Mouse (Mus musculus) heart, embryonic 11.5 days (tissue): ENCODE measurements around the gene Cdkn1c. TPM values are rescaled to one million over a fixed set of nuclear protein-coding genes. Genes with fewer than 3 reads are reported as not detected.

Experiments
- ATAC-seq: fragments of 200-750 bp; cut with Nextera tagmentation; replicated peaks from 2 replicates; pipeline ENCODE4 v1.8.0; 2017; ENCODE audit warnings: moderate library complexity; ENCODE audit not compliant: insufficient number of reproducible peaks, low FRiP score, low TSS enrichment
- H3K27ac ChIP-seq: fragments of 300-500 bp; sonication (generic); 2 replicates; pipeline ENCODE4 v1.5.1; 2014; ENCODE audit warnings: mild to moderate bottlenecking, low read depth, low read length
- H3K27me3 ChIP-seq: fragments of 300-500 bp; sonication (generic); 2 replicates; pipeline ENCODE4 v1.6.1; 2014; ENCODE audit warnings: mild to moderate bottlenecking, low read length, mixed read lengths; ENCODE audit not compliant: control insufficient read depth, insufficient read depth
- H3K36me3 ChIP-seq: fragments of 300-500 bp; sonication (generic); 2 replicates; pipeline ENCODE4 v1.6.1; 2014; ENCODE audit warnings: mild to moderate bottlenecking, low read length, moderate library complexity, mixed read lengths; ENCODE audit not compliant: control insufficient read depth, insufficient read depth
- H3K4me1 ChIP-seq: fragments of 300-500 bp; sonication (generic); 2 replicates; pipeline ENCODE4 v1.6.1; 2014; ENCODE audit warnings: low read length; ENCODE audit not compliant: control insufficient read depth, insufficient read depth
- H3K4me2 ChIP-seq: fragments of 300-500 bp; sonication (generic); 2 replicates; pipeline ENCODE4 v1.6.1; 2014; ENCODE audit warnings: mild to moderate bottlenecking, moderate library complexity
- H3K4me3 ChIP-seq: fragments of 300-500 bp; sonication (generic); 2 replicates; pipeline ENCODE4 v1.5.1; 2014; ENCODE audit warnings: low read depth, low read length
- H3K9ac ChIP-seq: fragments of 300-500 bp; sonication (generic); 2 replicates; pipeline ENCODE4 v1.6.1; 2014; ENCODE audit warnings: mild to moderate bottlenecking, low read depth, low read length, moderate library complexity
- H3K9me3 ChIP-seq: fragments of 300-500 bp; sonication (generic); replicated peaks from 2 replicates; pipeline ENCODE4 v1.6.1; 2016; ENCODE audit warnings: low read length; ENCODE audit not compliant: control insufficient read depth
- WGBS: fragments of 180-500 bp; shearing (Covaris S2); extraction: QIAGEN DNeasy Blood & Tissue Kit; methylation state at CpG from one replicate; pipeline ENCODE4 v1.1.7; 2014; ENCODE audit not compliant: insufficient replicate concordance; 5-methylcytosine and 5-hydroxymethylcytosine counted together
- polyA plus RNA-seq: library from polyadenylated mRNA; unstranded; fragments of >200 nt; fragmentation: Nextera tagmentation; extraction: Ambion mirVana; gene quantifications from 2 replicates; pipeline ENCODE4 v1.2.1, GENCODE M21; 2014

Gene Cdkn1c
- polyA plus RNA-seq: 1,643 and 1,679 TPM in 2 replicates

DNA sequence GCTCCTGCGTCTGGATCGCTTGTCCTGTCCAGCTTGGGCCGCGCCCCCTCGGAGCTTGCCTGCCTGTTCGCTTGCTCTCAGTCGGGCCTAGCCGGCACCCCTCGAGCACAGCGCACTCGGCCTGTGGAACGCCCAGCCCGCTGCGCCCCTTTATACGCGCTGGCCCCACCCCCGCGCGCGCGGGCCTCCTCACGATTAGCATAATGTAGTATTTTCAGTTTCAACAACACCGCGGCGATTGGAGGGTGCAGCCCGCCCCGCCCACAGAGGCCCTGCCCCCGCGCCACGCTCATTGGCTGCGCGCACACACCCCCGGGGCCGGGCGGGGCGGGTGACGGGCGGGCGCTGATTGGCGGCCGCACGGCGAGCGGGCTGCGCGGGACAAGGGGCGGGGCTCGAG lies at the start of gene Cdkn1c:
Gene Cdkn1c (minus strand): TSS at position 177 of the 400 bp plus-strand sequence.
- peaks cover 16% of the 10 kb centered on the region for H3K4me1 ChIP-seq
- H3K9ac ChIP-seq: peak within 1 kb of the TSS; percentile 80
- peaks cover 7% of the 10 kb centered on the region for H3K9me3 ChIP-seq
- ATAC-seq: peak; percentile 82
- 26% methylated on average over 33 of the region's 48 CpGs for WGBS
- no peaks in the 10 kb centered on the region for H3K36me3 ChIP-seq
- H3K4me3 ChIP-seq: peak within 1 kb of the TSS; percentile 60
- H3K4me2 ChIP-seq: peak within 1 kb of the TSS; percentile 58
- H3K27ac ChIP-seq: peak within 1 kb of the TSS; percentile 83
- peaks cover 12% of the 10 kb centered on the region for H3K27me3 ChIP-seq

DNA sequence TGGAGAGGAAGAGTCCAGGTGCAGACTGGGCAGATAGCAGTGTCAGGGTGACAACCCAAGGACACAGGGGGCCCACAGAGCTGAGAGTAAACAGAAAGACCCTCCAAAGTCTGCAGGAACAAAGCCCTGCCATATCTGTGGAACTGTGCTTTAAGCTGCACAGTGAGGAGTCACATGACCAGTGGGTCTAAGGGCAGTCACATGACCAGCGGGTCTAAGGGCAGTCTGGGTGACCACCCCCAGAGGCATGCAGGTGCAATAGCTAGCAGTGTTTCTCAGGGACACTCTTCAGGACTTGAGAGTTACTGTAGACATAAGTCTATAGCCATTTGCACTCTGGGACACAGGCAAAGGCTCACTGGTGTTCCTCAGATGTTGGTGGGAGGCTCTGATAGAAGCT lies 48.7 kb upstream of the Cdkn1c start:
- H3K9ac ChIP-seq: no peak overlapping the region
- peaks cover 10% of the 10 kb centered on the region for H3K36me3 ChIP-seq
- no peaks in the 10 kb centered on the region for H3K9me3 ChIP-seq
- H3K27ac ChIP-seq: no peak overlapping the region
- peaks cover 6% of the 10 kb centered on the region; the same call in 1 of the 2 replicates for H3K4me1 ChIP-seq
- ATAC-seq: no peak
- H3K27me3 ChIP-seq: peaks cover 5% of the 10 kb centered on the region
- H3K4me3 ChIP-seq: no peak overlapping the region
- no peak overlapping the region for H3K4me2 ChIP-seq
- WGBS: 69% methylated on average over 1 of the region's 1 CpGs

GRCm38 (mm10) chr7:143506675-143507074 lies 45.8 kb upstream of the Cdkn1c start:
- WGBS: 22% methylated on average over 7 of the region's 7 CpGs
- no peak overlapping the region for H3K9ac ChIP-seq
- ATAC-seq: no peak
- no peak overlapping the region for H3K4me2 ChIP-seq
- no peak overlapping the region for H3K27ac ChIP-seq
- peaks cover 13% of the 10 kb centered on the region; the same call in 1 of the 2 replicates for H3K4me1 ChIP-seq
- H3K27me3 ChIP-seq: peaks cover 30% of the 10 kb centered on the region
- H3K9me3 ChIP-seq: no peaks in the 10 kb centered on the region
- H3K36me3 ChIP-seq: no peaks in the 10 kb centered on the region
- no peak overlapping the region for H3K4me3 ChIP-seq

- Histone ChIP-seq H3K4me3 (no peak overlapping the region), H3K27ac (no peak overlapping the region), H3K9me3 (no peaks in the 10 kb centered on the region), H3K9ac (no peak overlapping the region), H3K27me3 (peaks cover 34% of the 10 kb centered on the region), H3K36me3 (no peaks in the 10 kb centered on the region), H3K4me1 (peaks cover 14% of the 10 kb centered on the region; the same call in 1 of the 2 replicates), H3K4me2 (no peak overlapping the region)
- ATAC-seq: no peak
- 63% methylated on average over 7 of the region's 7 CpGs for WGBS
These were observed 45.4 kb upstream of the Cdkn1c start for GRCm38 (mm10) chr7:143506271-143506670.

DNA sequence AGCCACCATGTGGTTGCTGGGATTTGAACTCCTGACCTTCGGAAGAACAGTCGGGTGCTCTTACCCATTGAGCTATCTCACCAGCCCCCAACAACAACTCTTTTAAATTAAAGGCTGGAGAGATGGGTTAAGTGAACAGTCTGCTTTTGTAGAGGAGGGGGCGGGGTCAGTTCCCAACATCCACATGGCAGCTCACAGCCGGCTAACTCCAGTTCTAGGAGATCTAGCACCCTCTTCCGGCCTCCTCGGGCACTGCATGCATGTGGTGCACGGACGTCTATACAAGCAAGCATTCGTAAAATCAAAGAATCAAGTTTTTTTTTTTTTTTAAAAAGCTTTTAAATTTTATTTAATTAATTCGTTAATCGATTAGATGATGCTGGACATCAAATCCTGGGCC lies 45.0 kb upstream of the Cdkn1c start:
- H3K36me3 ChIP-seq: no peaks in the 10 kb centered on the region
- 26% methylated on average over 11 of the region's 11 CpGs for WGBS
- H3K27me3 ChIP-seq: peaks cover 39% of the 10 kb centered on the region
- no peak overlapping the region for H3K9ac ChIP-seq
- H3K9me3 ChIP-seq: no peaks in the 10 kb centered on the region
- ATAC-seq: no peak
- no peak overlapping the region for H3K4me3 ChIP-seq
- H3K4me2 ChIP-seq: no peak overlapping the region
- no peak overlapping the region for H3K27ac ChIP-seq
- peaks cover 14% of the 10 kb centered on the region; the same call in 1 of the 2 replicates for H3K4me1 ChIP-seq

GRCm38 (mm10) chr7:143505411-143505810 lies 44.6 kb upstream of the Cdkn1c start:
- 79% methylated on average over 2 of the region's 2 CpGs for WGBS
- Histone ChIP-seq H3K9ac (no peak overlapping the region), H3K27me3 (peaks cover 43% of the 10 kb centered on the region), H3K9me3 (no peaks in the 10 kb centered on the region), H3K4me1 (peaks cover 14% of the 10 kb centered on the region; the same call in 1 of the 2 replicates), H3K4me3 (no peak overlapping the region), H3K27ac (no peak overlapping the region), H3K4me2 (no peak overlapping the region), H3K36me3 (no peaks in the 10 kb centered on the region)
- no peak for ATAC-seq

GRCm38 (mm10) chr7:143503926-143504325 lies 43.1 kb upstream of the Cdkn1c start:
- Histone ChIP-seq H3K4me3 (no peak overlapping the region), H3K4me2 (no peak overlapping the region), H3K9ac (no peak overlapping the region), H3K27ac (no peak overlapping the region), H3K4me1 (peaks cover 7% of the 10 kb centered on the region; the same call in 1 of the 2 replicates), H3K9me3 (no peaks in the 10 kb centered on the region), H3K36me3 (no peaks in the 10 kb centered on the region), H3K27me3 (peaks cover 48% of the 10 kb centered on the region)
- WGBS: 79% methylated on average over 6 of the region's 6 CpGs
- ATAC-seq: no peak

DNA sequence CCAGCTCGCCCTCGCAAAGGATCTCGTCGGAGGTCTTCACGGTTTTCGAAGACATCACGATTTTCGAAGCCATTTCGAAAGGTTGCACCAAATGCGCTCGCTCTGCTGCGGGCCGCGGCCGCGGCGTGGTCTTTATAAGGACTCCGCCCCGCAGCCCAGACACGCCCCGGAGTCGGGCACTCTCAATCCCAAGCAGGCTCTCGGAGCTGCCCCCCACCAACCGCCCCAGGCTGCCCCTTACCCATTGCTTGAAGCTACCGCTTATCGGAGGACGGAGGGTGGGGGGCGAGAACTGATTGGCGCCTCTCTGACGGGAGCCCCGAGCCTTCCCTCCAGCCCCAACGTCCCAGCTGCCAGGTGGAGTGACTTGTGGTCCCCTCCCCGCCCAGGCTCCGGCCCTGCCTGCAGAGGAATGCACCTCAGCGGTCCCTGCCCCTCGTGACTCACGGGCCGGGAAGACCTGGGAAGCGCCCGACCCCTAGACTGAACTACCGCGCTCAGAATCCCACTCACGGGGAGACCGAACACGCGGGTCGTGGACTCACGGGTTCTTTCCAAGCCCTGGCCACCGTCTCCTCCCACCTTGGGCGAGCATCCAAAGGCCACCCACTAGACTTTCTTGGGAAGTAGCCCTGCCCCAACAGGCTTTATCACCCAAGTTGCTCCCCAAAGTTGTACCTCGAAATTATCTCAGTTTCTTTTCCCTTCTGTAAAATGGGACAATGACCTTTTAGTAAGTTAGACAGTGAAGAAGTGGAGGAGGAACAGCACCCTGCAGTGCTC lies 41.8 kb upstream of the Cdkn1c start, which contains the start of gene Phlda2:
Gene Phlda2 (minus strand): TSS at position 733 of the 783 bp plus-strand sequence.
- no peaks in the 10 kb centered on the region for H3K9me3 ChIP-seq
- 0 out of 2 replicates have a peak within 1 kb of the TSS, but pooled peaks have one; percentile 16 for H3K9ac ChIP-seq
- peaks cover 7% of the 10 kb centered on the region; the same call in 1 of the 2 replicates for H3K4me1 ChIP-seq
- peak within 1 kb of the TSS; percentile 83 for H3K4me2 ChIP-seq
- no peak within 1 kb of the TSS for H3K27ac ChIP-seq
- ATAC-seq: peak; percentile 24; the same call in 1 of the 2 replicates
- peak within 1 kb of the TSS; percentile 47 for H3K4me3 ChIP-seq
- peaks cover 55% of the 10 kb centered on the region for H3K27me3 ChIP-seq
- no peaks in the 10 kb centered on the region for H3K36me3 ChIP-seq
- 2% methylated on average over 51 of the region's 51 CpGs for WGBS
